Comparison of ENCODE assay signal across 9 mouse cellular contexts in the genomic region with DNA sequence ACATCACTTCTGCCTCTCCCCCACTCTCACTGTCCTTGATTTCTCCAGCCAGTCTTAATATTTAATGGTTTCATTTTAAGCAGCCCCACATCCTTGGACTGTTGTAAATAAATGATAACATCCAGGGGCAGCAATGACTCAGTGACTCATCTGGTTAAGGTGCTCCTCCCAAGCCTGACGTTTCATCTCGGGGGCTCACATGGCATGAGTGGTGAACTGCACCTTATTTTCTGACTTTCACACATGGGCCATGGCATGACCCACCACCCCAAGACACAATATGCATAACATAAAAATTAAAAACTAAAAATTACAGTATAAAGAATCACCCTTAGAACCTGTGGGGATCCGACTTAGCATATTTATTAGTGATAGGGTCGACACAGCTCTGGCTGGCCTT. TPM values are rescaled to one million over a fixed set of nuclear protein-coding genes. Genes with fewer than 3 reads are reported as not detected.
A peak's percentile ranks its signal among the peaks of the same experiment; 100 is the strongest.
DNase-seq lines count a peak whose midpoint lies in the region; ATAC-seq and TF ChIP-seq lines count a peak whose summit lies in the region.
"Had no signal": no experiment of that assay in that cellular context is flagged by ENCODE, and none has a peak within 500 bp of the region (broad histone marks: within the 10 kb centered on the region; RNA-seq: fewer than 3 reads in every experiment).

No protein-coding gene starts in this region.

- H3K4me1 ChIP-seq in kidney, embryonic 16.5 days (ENCODE audit: insufficient read depth, low read length), result peaks cover 25% of the 10 kb centered on the region
- peaks cover 2 to 17% of the 10 kb centered on the region in 2 experiments for H3K4me1 ChIP-seq in MEL (ENCODE audit: control insufficient read depth in 1 of 2, insufficient read depth in 2 of 2, low read length in 2 of 2)
- peaks cover 34% of the 10 kb centered on the region for H3K4me1 ChIP-seq in hindbrain, embryonic 15.5 days (replicated peaks)
- peaks cover 29% of the 10 kb centered on the region for H3K4me1 ChIP-seq in midbrain, embryonic 12.5 days

- intact Hi-C loops in left cerebral cortex, postnatal 14 days (cut with DNase I), result loop anchor here (2.0 kb wide), 1 partner anchor 59 kb away; a partner anchor contains a TSS
- intact Hi-C loops in heart, postnatal 36 days (cut with DNase I), result loop anchor here (2.0 kb wide), 1 partner anchor 59 kb away; a partner anchor contains a TSS

- TF ChIP-seq POLR2A in MEL (IDR thresholded peaks at IDR 0.05; ENCODE audit: control insufficient read depth in 1 of 2, insufficient read depth in 1 of 2, low read depth in 1 of 2, low read length in 2 of 2, poor library complexity in 1 of 2), result peak in 1 of 2 experiments; percentile 37; a peak in 2 of 4 replicates

- ATAC-seq in kidney, embryonic 16.5 days (ENCODE audit: low FRiP score, low TSS enrichment), result no peak
- no peak for ATAC-seq in hindbrain, embryonic 15.5 days (ENCODE audit: low FRiP score, low read depth)
- ATAC-seq in midbrain, embryonic 12.5 days (ENCODE audit: low FRiP score, low read depth), result no peak

- H3K9me3 ChIP-seq in kidney, embryonic 16.5 days (ENCODE audit: low read length), result no peaks in the 10 kb centered on the region
- no peaks in the 10 kb centered on the region for H3K9me3 ChIP-seq in MEL (replicated peaks; ENCODE audit: insufficient read depth, low read length)
- H3K9me3 ChIP-seq in hindbrain, embryonic 15.5 days, result no peaks in the 10 kb centered on the region
- no peaks in the 10 kb centered on the region for H3K9me3 ChIP-seq in midbrain, embryonic 12.5 days

- peak; percentile 3 to 33; a peak in 2 of 4 replicates for TF ChIP-seq EP300 in MEL (IDR thresholded peaks at IDR 0.05; ENCODE audit: low read depth in 1 of 2, low read length in 2 of 2)

- TF ChIP-seq CTCF in MEL (IDR thresholded peaks at IDR 0.05 in 2 of 3, conservative IDR thresholded peaks at IDR 0.05 in 1 of 3; ENCODE audit: control insufficient read depth in 1 of 3, insufficient read depth in 1 of 3, low read depth in 2 of 3, low read length in 3 of 3, poor library complexity in 1 of 3, severe bottlenecking in 1 of 3), result no peak

- H3K4me3 ChIP-seq in kidney, embryonic 16.5 days (ENCODE audit: low read length), result no peak overlapping the region; the same call in 1 of the 2 replicates
- H3K4me3 ChIP-seq in MEL (ENCODE audit: control insufficient read depth in 1 of 2, insufficient read depth in 1 of 2, low read depth in 2 of 2, low read length in 2 of 2), result peak overlapping the region; percentile 63 to 71
- H3K4me3 ChIP-seq in hindbrain, embryonic 15.5 days, result no peak overlapping the region
- H3K4me3 ChIP-seq in midbrain, embryonic 12.5 days, result peak overlapping the region; percentile 97

- no peak overlapping the region for H3K27ac ChIP-seq in kidney, embryonic 16.5 days (ENCODE audit: low read length)
- H3K27ac ChIP-seq in MEL (ENCODE audit: control insufficient read depth, low read depth, low read length), result peak overlapping the region; percentile 98
- H3K27ac ChIP-seq in hindbrain, embryonic 15.5 days (replicated peaks), result no peak overlapping the region
- H3K27ac ChIP-seq in midbrain, embryonic 12.5 days (replicated peaks), result no peak overlapping the region

- H3K27me3 ChIP-seq in kidney, embryonic 16.5 days (ENCODE audit: insufficient read depth, low read length), result no peaks in the 10 kb centered on the region
- no peaks in the 10 kb centered on the region for H3K27me3 ChIP-seq in MEL (ENCODE audit: control insufficient read depth in 1 of 2, insufficient read depth in 2 of 2, low read length in 2 of 2)
- no peaks in the 10 kb centered on the region for H3K27me3 ChIP-seq in hindbrain, embryonic 15.5 days
- no peaks in the 10 kb centered on the region for H3K27me3 ChIP-seq in midbrain, embryonic 12.5 days

- WGBS in kidney, embryonic 16.5 days, result 80% methylated on average over 4 of the region's 4 CpGs
- 87% methylated on average over 4 of the region's 4 CpGs for WGBS in hindbrain, embryonic 15.5 days
- WGBS in midbrain, embryonic 12.5 days, result 94% methylated on average over 4 of the region's 4 CpGs

- peak overlapping the region; percentile 72 for H3K4me2 ChIP-seq in kidney, embryonic 16.5 days (replicated peaks; ENCODE audit: low read depth, low read length)
- H3K4me2 ChIP-seq in hindbrain, embryonic 15.5 days, result peak overlapping the region; percentile 69
- peak overlapping the region; percentile 68; the same call in 1 of the 2 replicates for H3K4me2 ChIP-seq in midbrain, embryonic 12.5 days (replicated peaks)

- no peak for TF ChIP-seq RAD21 in MEL (IDR thresholded peaks at IDR 0.05; ENCODE audit: low read depth, low read length)

- no peak overlapping the region for H3K9ac ChIP-seq in kidney, embryonic 16.5 days (replicated peaks; ENCODE audit: low read length)
- peak overlapping the region; percentile 91 for H3K9ac ChIP-seq in MEL (ENCODE audit: control insufficient read depth, low read depth, low read length, poor library complexity, severe bottlenecking)
- no peak overlapping the region for H3K9ac ChIP-seq in hindbrain, embryonic 15.5 days
- H3K9ac ChIP-seq in midbrain, embryonic 12.5 days (replicated peaks), result no peak overlapping the region

- DNase-seq in kidney, adult 9 months, result no peak
- peak; percentile 92 for DNase-seq in MEL (ENCODE audit: low read depth, low spot score)
- DNase-seq in left cerebral cortex, postnatal 14 days (ENCODE audit: low spot score in 2 of 2), result no peak
- no peak for DNase-seq in cerebellum, adult 11-12 months
- no peak for DNase-seq in heart, postnatal 36 days
- DNase-seq: heart, postnatal 14 days had no signal

- peaks cover 14% of the 10 kb centered on the region; the same call in 1 of the 2 replicates for H3K36me3 ChIP-seq in kidney, embryonic 16.5 days (ENCODE audit: insufficient read depth, low read length)
- peaks cover 22 to 25% of the 10 kb centered on the region in 2 experiments for H3K36me3 ChIP-seq in MEL (ENCODE audit: control insufficient read depth in 1 of 2, insufficient read depth in 2 of 2, low read length in 2 of 2)
- H3K36me3 ChIP-seq in hindbrain, embryonic 15.5 days, result peaks cover 13% of the 10 kb centered on the region
- H3K36me3 ChIP-seq in midbrain, embryonic 12.5 days, result peaks cover 15% of the 10 kb centered on the region

- H3K79me2 ChIP-seq in MEL (ENCODE audit: control insufficient read depth, insufficient read depth, low read length, poor library complexity), result peaks cover 30% of the 10 kb centered on the region

TF ChIP-seq in MEL, 35 proteins besides CTCF, POLR2A, EP300 and RAD21 (continues in another document):
- TF ChIP-seq ZMIZ1 (IDR thresholded peaks at IDR 0.05; ENCODE audit: low read depth, low read length), result no peak
- TF ChIP-seq BHLHE40 (IDR thresholded peaks at IDR 0.05; ENCODE audit: borderline replicate concordance, low read depth, low read length), result 0 out of 2 replicates have a peak, but pooled peaks have one; percentile 4
- 0 out of 2 replicates have a peak, but pooled peaks have one; percentile 50 for TF ChIP-seq POLR2AphosphoS2 (IDR thresholded peaks at IDR 0.05; ENCODE audit: low read length)
- no peak for TF ChIP-seq TBP (IDR thresholded peaks at IDR 0.05; ENCODE audit: low read depth, low read length)
- peak; percentile 91 for TF ChIP-seq MXI1 (IDR thresholded peaks at IDR 0.05; ENCODE audit: low read depth, low read length)
- 0 out of 2 replicates have a peak, but pooled peaks have one; percentile 31 for TF ChIP-seq NELFE (IDR thresholded peaks at IDR 0.05; ENCODE audit: low read depth, low read length)
- TF ChIP-seq MAX (IDR thresholded peaks at IDR 0.05; ENCODE audit: low read length), result peak; percentile 85
- TF ChIP-seq ETS1 (IDR thresholded peaks at IDR 0.05; ENCODE audit: low read depth, low read length), result peak; percentile 91

RNA-seq across cellular contexts. Expression of a gene that starts 1.3 kb away (rescaled TPM):
- 283 and 306 TPM in 2 replicates for polyA plus RNA-seq in kidney, embryonic 16.5 days (2015; fragmentation: Nextera tagmentation; extraction: Ambion mirVana)
- 586 and 596 TPM in 2 replicates for total RNA-seq in MEL (2012; rRNA removed)
- 100 to 1,000 TPM; 421 to 431 TPM for polyA plus RNA-seq in MEL (2012; ENCODE audit: insufficient read depth in 1 of 2, insufficient read length in 2 of 2, low read depth in 1 of 2, low replicate concordance in 2 of 2, missing spikeins in 1 of 2)
- polyA plus RNA-seq in hindbrain, embryonic 15.5 days (2015; fragmentation: Nextera tagmentation; extraction: Ambion mirVana), result 215 and 220 TPM in 2 replicates
- polyA plus RNA-seq in midbrain, embryonic 12.5 days (2016; fragmentation: Nextera tagmentation; extraction: Ambion mirVana), result 484 and 550 TPM in 2 replicates
- total RNA-seq in left cerebral cortex, postnatal 14 days (2021), result 100 to 1,000 TPM; 171 to 177 TPM
- total RNA-seq in heart, postnatal 36 days (2021), result 10 to 100 TPM; 80.2 to 99.7 TPM

RNA-seq across cellular contexts. Expression of a gene that starts 22.2 kb away (rescaled TPM):
- 40.2 and 44.3 TPM in 2 replicates for polyA plus RNA-seq in kidney, embryonic 16.5 days (2015; fragmentation: Nextera tagmentation; extraction: Ambion mirVana)
- total RNA-seq in MEL (2012; rRNA removed), result 8.0 and 9.5 TPM in 2 replicates
- 10 to 100 TPM in 1 of 2 experiments, not detected in 1; 20.8 TPM for polyA plus RNA-seq in MEL (2012; ENCODE audit: insufficient read depth in 1 of 2, insufficient read length in 2 of 2, low read depth in 1 of 2, low replicate concordance in 2 of 2, missing spikeins in 1 of 2)
- 41.8 and 43.9 TPM in 2 replicates for polyA plus RNA-seq in hindbrain, embryonic 15.5 days (2015; fragmentation: Nextera tagmentation; extraction: Ambion mirVana)
- 88.6 and 95.5 TPM in 2 replicates for polyA plus RNA-seq in midbrain, embryonic 12.5 days (2016; fragmentation: Nextera tagmentation; extraction: Ambion mirVana)
- 10 to 100 TPM; 24.4 to 25.3 TPM for total RNA-seq in left cerebral cortex, postnatal 14 days (2021)
- total RNA-seq in heart, postnatal 36 days (2021), result 10 to 100 TPM; 45.0 to 46.7 TPM

RNA-seq across cellular contexts. Expression of a gene that starts 52.0 kb away (rescaled TPM):
- 14.6 and 14.7 TPM in 2 replicates for polyA plus RNA-seq in kidney, embryonic 16.5 days (2015; fragmentation: Nextera tagmentation; extraction: Ambion mirVana)
- total RNA-seq in MEL (2012; rRNA removed), result 1.0 and 1.1 TPM in 2 replicates
- polyA plus RNA-seq in MEL (2012; ENCODE audit: insufficient read depth in 1 of 2, insufficient read length in 2 of 2, low read depth in 1 of 2, low replicate concordance in 2 of 2, missing spikeins in 1 of 2), result 1 to 10 TPM in 1 of 2 experiments, not detected in 1; 4.8 TPM
- 46.3 and 49.7 TPM in 2 replicates for polyA plus RNA-seq in hindbrain, embryonic 15.5 days (2015; fragmentation: Nextera tagmentation; extraction: Ambion mirVana)
- 40.5 and 45.7 TPM in 2 replicates for polyA plus RNA-seq in midbrain, embryonic 12.5 days (2016; fragmentation: Nextera tagmentation; extraction: Ambion mirVana)
- total RNA-seq in left cerebral cortex, postnatal 14 days (2021), result 10 to 100 TPM; 28.2 TPM
- total RNA-seq in heart, postnatal 36 days (2021), result 10 to 100 TPM; 47.9 to 54.2 TPM

RNA-seq across cellular contexts. Expression of a gene that starts 58.5 kb away (rescaled TPM):
- 21.0 and 23.5 TPM in 2 replicates for polyA plus RNA-seq in kidney, embryonic 16.5 days (2015; fragmentation: Nextera tagmentation; extraction: Ambion mirVana)
- total RNA-seq in MEL (2012; rRNA removed), result 30.7 and 38.6 TPM in 2 replicates
- polyA plus RNA-seq in MEL (2012; ENCODE audit: insufficient read depth in 1 of 2, insufficient read length in 2 of 2, low read depth in 1 of 2, low replicate concordance in 2 of 2, missing spikeins in 1 of 2), result 100 to 1,000 TPM in 1 of 2 experiments, 10 to 100 TPM in 1; 75.8 to 124 TPM
- 66.8 TPM in 2 replicates for polyA plus RNA-seq in hindbrain, embryonic 15.5 days (2015; fragmentation: Nextera tagmentation; extraction: Ambion mirVana)
- 38.1 and 40.8 TPM in 2 replicates for polyA plus RNA-seq in midbrain, embryonic 12.5 days (2016; fragmentation: Nextera tagmentation; extraction: Ambion mirVana)
- total RNA-seq in left cerebral cortex, postnatal 14 days (2021), result 100 to 1,000 TPM; 424 to 478 TPM
- 100 to 1,000 TPM; 340 to 392 TPM for total RNA-seq in heart, postnatal 36 days (2021)

Comparison
In these comparisons a context has a peak if more than half of its experiments do, and no peak if none do; other contexts are left out.
1. H3K4me3 ChIP-seq: peak in MEL (2 of 2) and midbrain, embryonic 12.5 days (single experiment); none in kidney, embryonic 16.5 days (single experiment) and hindbrain, embryonic 15.5 days (single experiment).
2. Peak in every context shown above with its lines, with median percentiles within 50 percentile points of each other: H3K4me2 ChIP-seq.